Mouse (Mus musculus): Measurements from ENCODE around the gene Pou2f2.

- TF ChIP-seq CTCF (IDR thresholded peaks at IDR 0.05; ENCODE audit: low read depth, low read length) (no peak), POLR2A (IDR thresholded peaks at IDR 0.05; ENCODE audit: extremely low read depth, insufficient read depth, low read length) (no peak)
Measured at GRCm38 (mm10) chr7:25125716-25126281, 53.7 kb downstream of the Pou2f2 start.

Data from liver, adult 2 months (tissue).